Mouse (Mus musculus) forebrain, embryonic 11.5 days (tissue): ENCODE results near the gene Hpcal4. TPM values are rescaled to one million over a fixed set of nuclear protein-coding genes. Genes with fewer than 3 reads are reported as not detected.
A peak's percentile ranks its signal among the peaks of the same experiment; 100 is the strongest.
"Not testable (repeated sequence)": the region's sequence is repeated elsewhere in the genome, so short reads cannot be mapped to it uniquely, and the experiment has no call there.

Experiments
- ATAC-seq: fragments of 200-750 bp; cut with Nextera tagmentation; replicated peaks from 2 replicates; pipeline ENCODE4 v1.8.0; 2017; ENCODE audit warnings: moderate TSS enrichment; ENCODE audit not compliant: low FRiP score
- DNase-seq: peaks from one replicate; pipeline ENCODE4 v3.0.0-alpha.2; 2017; ENCODE audit warnings: low spot score
- H3K27ac ChIP-seq: fragments of 300-500 bp; sonication (generic); 2 replicates; pipeline ENCODE4 v1.5.1; 2014; ENCODE audit warnings: low read depth, low read length
- H3K27me3 ChIP-seq: fragments of 300-500 bp; sonication (generic); 2 replicates; pipeline ENCODE4 v1.6.1; 2014; ENCODE audit warnings: mild to moderate bottlenecking, low read length, mixed read lengths; ENCODE audit not compliant: control insufficient read depth, insufficient read depth
- H3K36me3 ChIP-seq: fragments of 300-500 bp; sonication (generic); 2 replicates; pipeline ENCODE4 v1.6.1; 2014; ENCODE audit warnings: mild to moderate bottlenecking, low read length, moderate library complexity, mixed read lengths; ENCODE audit not compliant: control insufficient read depth, insufficient read depth
- H3K4me1 ChIP-seq: fragments of 300-500 bp; sonication (generic); replicated peaks from 2 replicates; pipeline ENCODE4 v1.6.1; 2014; ENCODE audit warnings: low read length, mixed read lengths; ENCODE audit not compliant: control insufficient read depth, insufficient read depth
- H3K4me2 ChIP-seq: fragments of 300-500 bp; sonication (generic); 2 replicates; pipeline ENCODE4 v1.6.1; 2014; ENCODE audit warnings: low read depth, mild to moderate bottlenecking, low read length, moderate library complexity, mixed read lengths; ENCODE audit not compliant: severe bottlenecking
- H3K4me3 ChIP-seq: fragments of 300-500 bp; sonication (generic); 2 replicates; pipeline ENCODE4 v1.5.1; 2014; ENCODE audit warnings: low read depth, low read length
- H3K9ac ChIP-seq: fragments of 300-500 bp; sonication (generic); 2 replicates; pipeline ENCODE4 v1.6.1; 2014; ENCODE audit warnings: low read length
- H3K9me3 ChIP-seq: fragments of 300-500 bp; sonication (generic); 2 replicates; pipeline ENCODE4 v1.6.1; 2016; ENCODE audit warnings: low read length, mixed read lengths; ENCODE audit not compliant: control insufficient read depth
- WGBS: fragments of 180-500 bp; shearing (Covaris S2); extraction: QIAGEN DNeasy Blood & Tissue Kit; methylation state at CpG from one replicate; pipeline ENCODE4 v1.1.7; 2014; 5-methylcytosine and 5-hydroxymethylcytosine counted together
- polyA plus RNA-seq: library from polyadenylated mRNA; unstranded; fragments of >200 nt; fragmentation: Nextera tagmentation; extraction: Ambion mirVana; gene quantifications from 2 replicates; pipeline ENCODE4 v1.2.1, GENCODE M21; 2014

Gene Hpcal4
- polyA plus RNA-seq, 1 experiment from 2014 or later = 0.41 TPM

- no peaks in the 10 kb centered on the region for H3K4me1 ChIP-seq
- H3K9me3 ChIP-seq = no peaks in the 10 kb centered on the region
- no peak overlapping the region for H3K27ac ChIP-seq
- no peak for DNase-seq
- H3K4me3 ChIP-seq = no peak overlapping the region
- H3K36me3 ChIP-seq = no peaks in the 10 kb centered on the region
- H3K27me3 ChIP-seq = peaks cover 2% of the 10 kb centered on the region; the same call in 1 of the 2 replicates
- H3K4me2 ChIP-seq = no peak overlapping the region
- no peak overlapping the region for H3K9ac ChIP-seq
- no peak for ATAC-seq
Observed at GRCm38 (mm10) chr4:123155840-123156239, 27.2 kb upstream of the Hpcal4 start.

GRCm38 (mm10) chr4:123160571-123160970 is 22.5 kb upstream of the Hpcal4 start:
- no peak overlapping the region for H3K4me3 ChIP-seq
- no peaks in the 10 kb centered on the region for H3K27me3 ChIP-seq
- 84% methylated on average over 6 of the region's 6 CpGs for WGBS
- H3K36me3 ChIP-seq = no peaks in the 10 kb centered on the region
- no peak overlapping the region for H3K4me2 ChIP-seq
- no peaks in the 10 kb centered on the region for H3K4me1 ChIP-seq
- no peak for DNase-seq
- no peak overlapping the region for H3K9ac ChIP-seq
- H3K27ac ChIP-seq = no peak overlapping the region
- no peaks in the 10 kb centered on the region for H3K9me3 ChIP-seq
- ATAC-seq = no peak

- not testable (repeated sequence) for DNase-seq, H3K4me3 ChIP-seq, H3K27me3 ChIP-seq, H3K9ac ChIP-seq, H3K9me3 ChIP-seq, H3K4me2 ChIP-seq, H3K4me1 ChIP-seq, ATAC-seq, H3K27ac ChIP-seq, H3K36me3 ChIP-seq
- WGBS = 93% methylated on average over 3 of the region's 3 CpGs
Observed at GRCm38 (mm10) chr4:123161251-123161650, 21.8 kb upstream of the Hpcal4 start.

GRCm38 (mm10) chr4:123162305-123162917 is 20.6 kb upstream of the Hpcal4 start:
- Histone ChIP-seq H3K4me3 (no peak overlapping the region), H3K36me3 (no peaks in the 10 kb centered on the region), H3K27ac (no peak overlapping the region), H3K4me2 (peak overlapping the region; percentile 31), H3K4me1 (no peaks in the 10 kb centered on the region), H3K9ac (no peak overlapping the region), H3K27me3 (no peaks in the 10 kb centered on the region), H3K9me3 (no peaks in the 10 kb centered on the region)
- WGBS = 15% methylated on average over 15 of the region's 15 CpGs
- DNase-seq (peak; percentile 53), ATAC-seq (0 out of 2 replicates have a peak, but pooled peaks have one; percentile 39)

- WGBS = 90% methylated on average over 15 of the region's 15 CpGs
- Histone ChIP-seq H3K27me3 (no peaks in the 10 kb centered on the region), H3K4me3 (no peak overlapping the region), H3K4me1 (no peaks in the 10 kb centered on the region), H3K4me2 (no peak overlapping the region), H3K36me3 (no peaks in the 10 kb centered on the region), H3K27ac (no peak overlapping the region), H3K9ac (no peak overlapping the region), H3K9me3 (no peaks in the 10 kb centered on the region)
- ATAC-seq (no peak), DNase-seq (no peak)
Observed at GRCm38 (mm10) chr4:123164157-123164556, 18.9 kb upstream of the Hpcal4 start.

DNA sequence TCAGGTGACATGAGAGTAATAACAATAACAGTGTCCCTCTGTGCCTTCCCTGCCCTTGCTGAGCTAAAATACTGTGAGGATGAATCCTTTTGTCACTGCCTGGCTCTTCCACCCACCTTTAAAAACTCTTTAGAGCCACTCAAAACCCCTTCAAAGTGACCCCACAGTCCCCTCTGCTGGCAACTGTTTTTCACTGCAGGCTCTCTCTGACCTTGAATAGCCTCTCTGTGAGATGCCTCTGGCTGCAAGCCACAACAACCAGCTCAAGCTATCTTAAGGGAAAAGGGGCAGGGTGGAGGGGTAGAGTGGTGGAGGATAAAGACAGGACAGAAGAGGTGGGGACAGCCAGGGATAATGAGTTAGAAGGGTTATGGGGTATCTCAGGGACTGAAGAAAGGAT is 11.2 kb upstream of the Hpcal4 start:
- H3K36me3 ChIP-seq = no peaks in the 10 kb centered on the region
- DNase-seq = no peak
- no peak overlapping the region for H3K4me3 ChIP-seq

DNA sequence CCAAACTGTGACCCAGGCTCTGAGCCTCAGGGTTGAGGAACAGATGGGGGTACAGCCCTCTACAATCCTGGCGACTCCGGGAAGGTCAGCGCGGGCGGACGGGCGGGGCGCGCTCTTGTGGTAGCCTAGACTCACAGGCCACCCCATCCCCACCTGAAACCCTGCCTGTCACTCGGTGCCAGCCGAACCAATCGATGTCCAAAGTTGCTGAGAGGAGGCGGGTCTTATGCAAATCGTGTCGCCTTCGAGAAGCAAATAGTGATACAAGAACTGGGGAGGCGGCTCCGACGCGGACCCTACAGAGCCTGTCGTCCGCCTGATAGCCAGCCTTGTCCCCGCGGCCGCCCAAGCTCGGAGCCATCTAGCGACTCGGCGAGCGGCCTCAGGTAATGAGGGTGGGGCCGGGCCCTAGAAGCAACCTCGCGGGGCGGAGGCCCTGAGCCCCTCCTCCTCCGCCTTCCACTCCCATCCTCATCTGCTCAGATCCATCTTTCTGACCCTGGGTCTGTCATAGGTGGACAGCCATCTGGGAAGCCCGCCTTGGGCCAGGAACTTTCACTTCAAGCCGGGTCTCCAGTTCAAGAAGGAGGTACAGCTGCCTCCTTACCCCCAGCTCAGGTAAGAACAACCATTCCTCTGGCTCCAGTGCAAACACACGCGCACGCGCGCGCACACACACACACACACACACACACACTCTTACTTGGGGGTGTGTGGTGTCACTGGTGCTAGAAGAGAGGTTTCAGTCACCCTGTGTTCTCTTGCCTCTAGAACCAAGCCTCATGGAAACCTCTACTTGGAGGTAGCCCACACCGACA is 421 bp downstream of the Hpcal4 start:
- no peaks in the 10 kb centered on the region for H3K36me3 ChIP-seq
- peak overlapping the region; percentile 43 for H3K4me3 ChIP-seq
- ATAC-seq (peak; percentile 93), DNase-seq (peak; percentile 89)
- H3K27ac ChIP-seq = no peak overlapping the region
- H3K9me3 ChIP-seq = no peaks in the 10 kb centered on the region
- H3K4me1 ChIP-seq = peaks cover 7% of the 10 kb centered on the region
- H3K27me3 ChIP-seq = peaks cover 35% of the 10 kb centered on the region
- peak overlapping the region; percentile 39 for H3K9ac ChIP-seq
- WGBS = 12% methylated on average over 44 of the region's 44 CpGs
- H3K4me2 ChIP-seq = peak overlapping the region; percentile 78

More for the DNA sequence above, 11.2 kb upstream of the Hpcal4 start:
- H3K4me2 ChIP-seq = no peak overlapping the region
- no peak for ATAC-seq
- H3K9ac ChIP-seq = no peak overlapping the region
- H3K27me3 ChIP-seq = no peaks in the 10 kb centered on the region
- no peaks in the 10 kb centered on the region for H3K9me3 ChIP-seq
- H3K4me1 ChIP-seq = no peaks in the 10 kb centered on the region
- no peak overlapping the region for H3K27ac ChIP-seq

DNA sequence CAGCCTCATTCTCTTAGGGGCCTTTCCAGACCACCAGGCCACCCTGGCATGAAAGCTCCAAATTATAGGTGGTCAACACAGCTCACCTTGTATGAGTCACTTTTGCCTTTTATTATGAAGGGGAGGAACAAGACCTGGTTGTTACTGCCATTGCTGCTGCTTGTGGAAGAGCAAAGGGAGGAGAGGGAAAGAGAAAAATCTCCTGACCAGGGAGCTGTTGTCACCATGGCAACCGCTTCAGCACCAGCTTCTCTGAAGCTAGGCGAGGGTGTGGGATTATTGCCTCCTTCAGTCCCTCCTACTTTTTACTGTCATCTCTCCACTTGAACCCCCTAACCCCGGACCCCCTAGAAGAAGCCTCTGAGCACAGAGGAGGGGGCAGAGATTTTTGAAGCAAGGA is 1.8 kb downstream of the Hpcal4 start:
- peaks cover 7% of the 10 kb centered on the region for H3K4me1 ChIP-seq
- H3K9ac ChIP-seq = no peak overlapping the region
- DNase-seq (no peak), ATAC-seq (no peak)
- H3K9me3 ChIP-seq = no peaks in the 10 kb centered on the region
- no peak overlapping the region for H3K4me2 ChIP-seq
- no peaks in the 10 kb centered on the region for H3K36me3 ChIP-seq
- 43% methylated on average over 3 of the region's 3 CpGs for WGBS
- peaks cover 35% of the 10 kb centered on the region for H3K27me3 ChIP-seq
- no peak overlapping the region for H3K4me3 ChIP-seq
- no peak overlapping the region for H3K27ac ChIP-seq

- H3K27ac ChIP-seq = no peak overlapping the region
- WGBS = 91% methylated on average over 11 of the region's 11 CpGs
- no peak overlapping the region for H3K4me3 ChIP-seq
- no peak overlapping the region for H3K4me2 ChIP-seq
- H3K9me3 ChIP-seq = no peaks in the 10 kb centered on the region
- no peaks in the 10 kb centered on the region for H3K27me3 ChIP-seq
- H3K4me1 ChIP-seq = no peaks in the 10 kb centered on the region
- no peak overlapping the region for H3K9ac ChIP-seq
- no peak for ATAC-seq
- H3K36me3 ChIP-seq = no peaks in the 10 kb centered on the region
- DNase-seq = no peak
Observed at GRCm38 (mm10) chr4:123192336-123192735, 9.3 kb downstream of the Hpcal4 start.
